Mouse (Mus musculus): ENCODE data around the gene Cerk. TPM values are rescaled to one million over a fixed set of nuclear protein-coding genes. Genes with fewer than 3 reads are reported as not detected.

Cerk gene
- total and polyA plus RNA-seq, 3 experiments, result 2.5 to 10.3 (median 4.4) TPM

GRCm38 (mm10) chr15:86205300-86205699 lies 19.4 kb upstream of the Cerk start:
- H3K27ac ChIP-seq (ENCODE audit: insufficient read depth, low read depth), result no peak overlapping the region
- peaks cover 10 to 37% of the 10 kb centered on the region in 2 experiments for H3K4me1 ChIP-seq (ENCODE audit: control insufficient read depth in 1 of 2, insufficient read depth in 2 of 2)
- in situ Hi-C loops (cut with MboI; ENCODE audit: low pct_ligation_motif_present, low pct_unique_long_range_greater_than_20kb, low sequenced_read_pairs) (no loop called here), dilution Hi-C loops (cut with MboI; ENCODE audit: extremely low pct_ligation_motif_present, extremely low pct_unique_long_range_greater_than_20kb, low sequenced_read_pairs) (no loop called here)
- H3K27me3 ChIP-seq (replicated peaks), result no peaks in the 10 kb centered on the region
- H3K4me2 ChIP-seq (ENCODE audit: insufficient read depth, low read depth, poor library complexity, severe bottlenecking), result no peak overlapping the region
- H3K79me2 ChIP-seq (replicated peaks; ENCODE audit: control insufficient read depth, extremely low read depth, insufficient read depth, poor library complexity, severe bottlenecking), result no peaks in the 10 kb centered on the region
- TF ChIP-seq MEF2A (IDR thresholded peaks at IDR 0.05; ENCODE audit: borderline replicate concordance, low read depth, low read length), result no peak
- TF ChIP-seq ZKSCAN1 (IDR thresholded peaks at IDR 0.05; ENCODE audit: borderline replicate concordance, low read depth, low read length), result no peak
- TF ChIP-seq MAX (IDR thresholded peaks at IDR 0.05; ENCODE audit: low read length), result no peak
- no peak for TF ChIP-seq GABPA (IDR thresholded peaks at IDR 0.05; ENCODE audit: insufficient replicate concordance, low read depth, low read length)
- peak; percentile 59 for TF ChIP-seq SMC3 (IDR thresholded peaks at IDR 0.05; ENCODE audit: low read depth, low read length)
- peak; percentile 62 for TF ChIP-seq RAD21 (IDR thresholded peaks at IDR 0.05; ENCODE audit: low read depth, low read length)
- TF ChIP-seq TBP (conservative IDR thresholded peaks at IDR 0.05; ENCODE audit: low read depth, low read length), result no peak
- peak; percentile 62 to 70 for TF ChIP-seq CTCF (conservative IDR thresholded peaks at IDR 0.05 in 1 of 2, IDR thresholded peaks at IDR 0.05 in 1 of 2; ENCODE audit: low read depth in 2 of 2, low read length in 2 of 2)
- TF ChIP-seq E2F4 (IDR thresholded peaks at IDR 0.05; ENCODE audit: insufficient replicate concordance, low read depth, low read length), result no peak
- TF ChIP-seq ETS1 (conservative IDR thresholded peaks at IDR 0.05; ENCODE audit: low read depth, low read length), result no peak
- TF ChIP-seq POLR2A (IDR thresholded peaks at IDR 0.05; ENCODE audit: low read depth, low read length), result no peak
- peaks cover 0 to 11% of the 10 kb centered on the region in 2 experiments for H3K36me3 ChIP-seq (replicated peaks in 1 of 2; ENCODE audit: control insufficient read depth in 1 of 2, insufficient read depth in 1 of 2, low read length in 1 of 2)
- H3K9ac ChIP-seq (ENCODE audit: insufficient read depth, low read depth), result no peak overlapping the region
- H3K9me3 ChIP-seq (replicated peaks; ENCODE audit: low read length), result no peaks in the 10 kb centered on the region
- peak; percentile 51 for DNase-seq (ENCODE audit: extremely low read depth)
- H3K4me3 ChIP-seq (replicated peaks in 1 of 3; ENCODE audit: low read depth in 2 of 3, low read length in 2 of 3, poor library complexity in 1 of 3), result no peak overlapping the region

GRCm38 (mm10) chr15:86203942-86204561 lies 18.1 kb upstream of the Cerk start:
- no peak for TF ChIP-seq HCFC1 (IDR thresholded peaks at IDR 0.05; ENCODE audit: low read depth, low read length)
- no peak for TF ChIP-seq ZMIZ1 (IDR thresholded peaks at IDR 0.05; ENCODE audit: low read depth, low read length)
- no peak for TF ChIP-seq JUND (conservative IDR thresholded peaks at IDR 0.05; ENCODE audit: low read depth, low read length)
- no peak for TF ChIP-seq USF2 (conservative IDR thresholded peaks at IDR 0.05; ENCODE audit: low read depth, low read length)
- TF ChIP-seq MXI1 (IDR thresholded peaks at IDR 0.05; ENCODE audit: low read depth, low read length), result no peak
- no peak for TF ChIP-seq POLR2AphosphoS2 (IDR thresholded peaks at IDR 0.05; ENCODE audit: low read depth, low read length)
- no peak for TF ChIP-seq NRF1 (IDR thresholded peaks at IDR 0.05; ENCODE audit: low read depth, low read length)
- H3K27ac ChIP-seq (ENCODE audit: insufficient read depth, low read depth), result no peak overlapping the region
- H3K4me1 ChIP-seq (ENCODE audit: control insufficient read depth in 1 of 2, insufficient read depth in 2 of 2), result peaks cover 15 to 38% of the 10 kb centered on the region in 2 experiments
- in situ Hi-C loops (cut with MboI; ENCODE audit: low pct_ligation_motif_present, low pct_unique_long_range_greater_than_20kb, low sequenced_read_pairs), result no loop called here
- no peak overlapping the region for H3K4me2 ChIP-seq (ENCODE audit: insufficient read depth, low read depth, poor library complexity, severe bottlenecking)
- no peak overlapping the region for H3K9ac ChIP-seq (ENCODE audit: insufficient read depth, low read depth)
- no peak for DNase-seq (ENCODE audit: extremely low read depth)
- H3K36me3 ChIP-seq (replicated peaks in 1 of 2; ENCODE audit: control insufficient read depth in 1 of 2, insufficient read depth in 1 of 2, low read length in 1 of 2), result peaks cover 0 to 5% of the 10 kb centered on the region in 2 experiments
- dilution Hi-C loops (cut with MboI; ENCODE audit: extremely low pct_ligation_motif_present, extremely low pct_unique_long_range_greater_than_20kb, low sequenced_read_pairs), result no loop called here
- no peak overlapping the region for H3K4me3 ChIP-seq (replicated peaks in 1 of 3; ENCODE audit: low read depth in 2 of 3, low read length in 2 of 3, poor library complexity in 1 of 3)
- H3K27me3 ChIP-seq (replicated peaks), result peaks cover 3% of the 10 kb centered on the region
- H3K9me3 ChIP-seq (replicated peaks; ENCODE audit: low read length), result no peaks in the 10 kb centered on the region
- H3K79me2 ChIP-seq (replicated peaks; ENCODE audit: control insufficient read depth, extremely low read depth, insufficient read depth, poor library complexity, severe bottlenecking), result no peaks in the 10 kb centered on the region

All from CH12.LX (cell line).